Mouse (Mus musculus) erythroblast, embryonic 14.5 days (primary cell): ENCODE data around the gene Slc25a25.

Experiments used
- GATA1 ChIP-seq: IDR thresholded peaks from 2 replicates; pipeline ENCODE4 v1.6.1; 2012; ENCODE audit warnings: low read length, inconsistent platforms, mixed read lengths
- TAL1 ChIP-seq: IDR thresholded peaks from 3 replicates; pipeline ENCODE4 v1.6.1; 2012; ENCODE audit warnings: low read length, inconsistent platforms, mixed read lengths

GRCm38 (mm10) chr2:32376963-32377362 is 74.3 kb downstream of the Slc25a25 start:
- TF ChIP-seq GATA1 (no peak), TAL1 (no peak)
